Mouse (Mus musculus): ENCODE results near the gene Lrit2.

GRCm38 (mm10) chr14:37083755-37084154, 16.0 kb downstream of the Lrit2 start:
- TF ChIP-seq EP300 (IDR thresholded peaks at IDR 0.05; ENCODE audit: low read depth) (no peak), CTCF (IDR thresholded peaks at IDR 0.05; ENCODE audit: low read depth) (no peak)

Data from heart, postnatal 0 days (tissue).